In the genomic region with DNA sequence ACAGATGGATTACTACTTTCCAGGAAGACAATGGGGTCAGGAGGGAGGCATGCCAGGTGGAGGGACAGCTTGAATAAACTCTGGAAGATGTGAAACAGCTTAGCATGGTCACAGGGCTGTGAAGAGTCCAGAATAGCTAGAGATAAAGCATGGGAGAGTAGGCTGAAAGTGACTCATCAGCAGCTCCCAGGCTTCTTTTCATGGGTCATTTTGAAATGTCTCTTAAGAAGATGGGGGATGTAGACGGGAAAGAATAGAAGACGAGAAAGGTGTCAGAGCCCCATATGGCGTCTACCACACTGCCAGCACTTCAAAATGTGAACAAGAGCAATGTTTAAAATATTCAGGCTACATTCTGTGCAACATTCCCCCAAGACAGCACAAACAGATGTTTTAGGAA, we compare ENCODE assay signal across 15 mouse cellular contexts.
DNase-seq lines count a peak whose midpoint lies in the region; ATAC-seq lines count a peak whose summit lies in the region.
"Had no signal": no experiment of that assay in that cellular context is flagged by ENCODE, and none has a peak within 500 bp of the region (broad histone marks: within the 10 kb centered on the region; RNA-seq: fewer than 3 reads in every experiment).

No protein-coding gene starts in this region.

- WGBS in forebrain, embryonic 13.5 days: 74% methylated on average over 3 of the region's 3 CpGs
- WGBS in forebrain, embryonic 10.5 days: 89% methylated on average over 3 of the region's 3 CpGs

- no peak overlapping the region for H3K4me3 ChIP-seq in forebrain, embryonic 13.5 days
- no peak overlapping the region for H3K4me3 ChIP-seq in forebrain, embryonic 10.5 days
- H3K4me3 ChIP-seq: heart, embryonic 15.5 days; hindbrain, embryonic 13.5 days; midbrain, embryonic 12.5 days had no signal

- no peaks in the 10 kb centered on the region for H3K36me3 ChIP-seq in forebrain, embryonic 13.5 days (ENCODE audit: poor library complexity, severe bottlenecking)
- no peaks in the 10 kb centered on the region for H3K36me3 ChIP-seq in forebrain, embryonic 10.5 days (replicated peaks)
- H3K36me3 ChIP-seq: heart, embryonic 15.5 days; hindbrain, embryonic 13.5 days; midbrain, embryonic 12.5 days had no signal

- no peak overlapping the region for H3K4me2 ChIP-seq in forebrain, embryonic 13.5 days
- H3K4me2 ChIP-seq: heart, embryonic 15.5 days; hindbrain, embryonic 13.5 days; midbrain, embryonic 12.5 days had no signal

- DNase-seq in forebrain, embryonic 10.5 days (ENCODE audit: extremely low spot score, low spot score): no peak
- DNase-seq in right cerebral cortex, adult 18-20 months: peak; percentile 81
- no peak for DNase-seq in right cerebral cortex, postnatal 4 days
- DNase-seq in frontal cortex, postnatal 36 days (ENCODE audit: low spot score in 2 of 2): peak; percentile 61 to 78
- DNase-seq in right cerebral cortex, postnatal 36 days (ENCODE audit: low spot score in 2 of 2): peak; percentile 56 to 70
- DNase-seq in spleen, postnatal 36 days (ENCODE audit: low spot score in 2 of 2): no peak
- no peak for DNase-seq in retina, postnatal 1 day
- DNase-seq: adrenal gland, adult 2 months; gastrocnemius, postnatal 25 days had no signal

- peaks cover 23% of the 10 kb centered on the region for H3K4me1 ChIP-seq in forebrain, embryonic 13.5 days
- peaks cover 8% of the 10 kb centered on the region; the same call in 1 of the 2 replicates for H3K4me1 ChIP-seq in forebrain, embryonic 10.5 days

- no peaks in the 10 kb centered on the region for H3K27me3 ChIP-seq in forebrain, embryonic 13.5 days
- H3K27me3 ChIP-seq in forebrain, embryonic 10.5 days (ENCODE audit: poor library complexity, severe bottlenecking): no peaks in the 10 kb centered on the region
- H3K27me3 ChIP-seq: heart, embryonic 15.5 days; hindbrain, embryonic 13.5 days; midbrain, embryonic 12.5 days had no signal

- no peak overlapping the region for H3K9ac ChIP-seq in forebrain, embryonic 13.5 days
- H3K9ac ChIP-seq: heart, embryonic 15.5 days; hindbrain, embryonic 13.5 days; liver, embryonic 14.5 days; midbrain, embryonic 12.5 days had no signal

- no peaks in the 10 kb centered on the region for H3K9me3 ChIP-seq in forebrain, embryonic 13.5 days (replicated peaks)
- no peaks in the 10 kb centered on the region for H3K9me3 ChIP-seq in forebrain, embryonic 10.5 days
- H3K9me3 ChIP-seq: heart, embryonic 15.5 days; hindbrain, embryonic 13.5 days; midbrain, embryonic 12.5 days had no signal

- ATAC-seq in forebrain, embryonic 13.5 days: peak; percentile 59; the same call in 1 of the 2 replicates
- ATAC-seq: intestine, postnatal 0 days had no signal

- H3K27ac ChIP-seq in forebrain, embryonic 13.5 days: peak overlapping the region; percentile 41
- H3K27ac ChIP-seq in forebrain, embryonic 10.5 days: no peak overlapping the region
- H3K27ac ChIP-seq: heart, embryonic 15.5 days; hindbrain, embryonic 13.5 days; liver, embryonic 14.5 days; midbrain, embryonic 12.5 days had no signal

Comparison
In these comparisons a context has a peak if more than half of its experiments do, and no peak if none do; other contexts are left out.
1. DNase-seq: peak in right cerebral cortex, adult 18-20 months (single experiment), frontal cortex, postnatal 36 days (2 of 2) and right cerebral cortex, postnatal 36 days (2 of 2); none in forebrain, embryonic 10.5 days (single experiment), right cerebral cortex, postnatal 4 days (single experiment), spleen, postnatal 36 days (0 of 2) and retina, postnatal 1 day (single experiment).